Mouse (Mus musculus) spleen, adult 18-20 months (tissue): ENCODE data around the gene Cactin.

Experiments used
- DNase-seq, 2 experiments: peaks; one replicate each; pipeline ENCODE4 v3.0.0; 2022; ENCODE audit warnings: mixed read lengths in 2 of 2

Cactin gene

DNA sequence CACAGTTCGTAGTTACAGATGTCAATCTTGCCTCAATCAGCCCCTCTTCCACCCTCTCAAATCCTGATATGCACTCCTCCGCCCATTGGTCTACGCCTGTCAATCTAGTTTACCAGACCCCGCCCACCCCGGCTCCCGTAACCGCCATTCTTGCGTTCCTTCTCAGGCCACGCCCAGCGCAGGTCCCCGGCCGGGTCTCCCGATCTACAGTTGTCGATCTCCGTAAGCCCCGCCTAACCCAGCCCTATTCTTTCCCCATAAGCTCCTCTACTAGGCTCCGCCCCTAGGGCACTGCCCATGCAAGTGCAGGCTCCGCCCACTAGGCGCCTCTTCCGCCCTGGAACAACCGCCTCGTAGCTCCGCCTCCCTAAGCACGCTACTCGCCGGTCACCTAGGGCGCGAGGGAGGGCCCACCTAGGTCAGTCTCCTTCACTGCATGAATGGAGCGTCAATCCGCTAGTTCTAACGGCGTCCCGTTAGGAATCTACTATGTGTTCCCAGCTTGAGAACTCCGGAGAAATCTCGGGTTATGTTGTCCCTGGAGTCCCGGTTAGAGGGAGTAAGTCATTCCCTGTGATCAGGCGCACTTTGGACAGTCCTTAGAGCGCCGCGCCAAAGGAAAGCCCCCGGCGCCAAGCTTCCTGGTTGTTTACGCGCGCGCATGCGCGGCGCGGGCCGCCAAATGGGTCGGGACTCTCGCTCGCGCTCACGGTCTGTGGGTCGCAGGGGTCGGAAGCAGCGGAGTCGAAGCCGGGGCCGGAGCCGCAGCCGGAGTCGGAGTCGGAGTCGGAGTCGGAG is at the start of gene Cactin:
TSS of gene Cactin (plus strand) at position 554 of the 798 bp plus-strand sequence.
- DNase-seq: peak; percentile 97 to 99

GRCm38 (mm10) chr10:81272356-81272755 is 48.5 kb upstream of the Cactin start:
- no peak for DNase-seq

DNA sequence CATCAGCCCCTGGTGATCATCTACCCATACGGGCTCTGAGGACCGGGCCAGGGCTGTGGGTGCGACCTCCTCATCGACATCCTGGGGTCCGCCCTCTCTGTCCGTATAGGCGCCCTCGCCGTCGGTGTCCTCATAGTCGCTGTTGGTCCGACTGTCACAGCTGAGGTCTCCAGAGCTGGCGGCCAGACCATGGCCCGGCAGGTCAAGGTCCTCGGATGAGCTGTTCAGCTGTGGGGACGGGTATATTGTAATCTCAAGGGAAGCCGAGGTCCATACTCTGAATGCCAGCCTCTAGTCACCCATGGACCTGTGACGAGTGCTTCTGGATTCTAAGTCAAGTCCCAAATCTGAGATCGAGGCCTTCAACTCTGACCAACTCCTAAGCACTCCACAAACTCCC is 47.1 kb upstream of the Cactin start:
- no peak for DNase-seq

DNA sequence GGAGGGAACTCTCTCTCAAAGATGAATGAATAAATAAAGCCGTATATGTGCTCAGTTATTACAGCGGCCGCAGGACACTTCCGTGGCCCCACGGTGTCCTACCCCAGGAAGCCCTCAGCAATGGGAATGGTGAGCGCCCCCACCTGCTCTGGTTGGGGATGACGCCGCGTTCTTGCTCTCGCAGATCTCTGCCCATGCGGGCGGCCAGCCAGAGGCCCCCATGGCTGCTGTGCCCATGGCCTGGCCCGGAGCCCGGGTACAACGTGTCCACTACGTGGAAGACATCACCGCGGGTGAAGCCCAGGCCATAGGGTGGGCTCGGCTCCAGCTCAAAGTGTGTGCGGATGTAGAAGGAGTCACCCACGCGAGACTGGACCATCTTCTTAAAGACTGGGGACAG is 43.2 kb upstream of the Cactin start:
- no peak for DNase-seq

DNA sequence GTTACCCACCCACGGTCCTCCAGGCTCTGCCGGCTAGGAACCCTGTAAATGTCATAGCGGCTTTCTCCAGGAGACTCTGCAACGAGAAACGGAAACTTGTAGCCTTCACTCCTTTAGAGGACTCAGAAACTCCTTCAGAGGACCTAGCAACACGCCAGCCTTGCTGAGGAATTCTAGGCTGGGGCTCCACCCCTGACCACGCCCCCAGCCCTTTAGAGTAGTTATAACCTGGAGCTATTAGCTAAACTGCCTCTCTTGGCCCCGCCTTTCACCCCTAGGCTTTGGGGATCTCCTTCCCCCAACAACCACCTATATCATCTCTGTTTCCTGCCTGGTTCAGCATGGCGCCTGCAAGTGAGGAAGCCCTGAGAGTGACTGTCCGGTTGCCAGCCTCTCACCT is 41.4 kb upstream of the Cactin start:
- DNase-seq: no peak

DNA sequence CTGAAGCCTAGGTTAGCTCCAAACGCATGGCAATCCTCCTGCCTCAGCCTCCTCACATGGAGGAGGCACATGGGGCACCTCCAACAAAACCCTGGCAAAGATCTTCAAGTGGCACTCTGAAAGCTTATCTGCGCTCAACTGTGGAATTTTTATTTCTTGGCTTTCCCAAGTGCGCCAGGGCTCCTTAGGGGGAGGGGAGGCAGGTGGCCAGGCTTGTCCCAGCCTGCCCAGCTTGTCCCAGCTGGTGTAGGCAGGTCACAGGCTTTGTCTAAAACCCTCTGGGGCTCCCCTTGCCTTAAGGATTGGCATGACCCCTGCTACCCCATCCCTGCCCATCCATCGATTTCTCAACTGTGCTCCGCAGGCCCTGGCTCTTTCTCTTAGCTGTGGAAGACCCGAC is 36.7 kb upstream of the Cactin start:
- no peak for DNase-seq

GRCm38 (mm10) chr10:81284719-81285118 is 36.2 kb upstream of the Cactin start:
- no peak for DNase-seq

DNA sequence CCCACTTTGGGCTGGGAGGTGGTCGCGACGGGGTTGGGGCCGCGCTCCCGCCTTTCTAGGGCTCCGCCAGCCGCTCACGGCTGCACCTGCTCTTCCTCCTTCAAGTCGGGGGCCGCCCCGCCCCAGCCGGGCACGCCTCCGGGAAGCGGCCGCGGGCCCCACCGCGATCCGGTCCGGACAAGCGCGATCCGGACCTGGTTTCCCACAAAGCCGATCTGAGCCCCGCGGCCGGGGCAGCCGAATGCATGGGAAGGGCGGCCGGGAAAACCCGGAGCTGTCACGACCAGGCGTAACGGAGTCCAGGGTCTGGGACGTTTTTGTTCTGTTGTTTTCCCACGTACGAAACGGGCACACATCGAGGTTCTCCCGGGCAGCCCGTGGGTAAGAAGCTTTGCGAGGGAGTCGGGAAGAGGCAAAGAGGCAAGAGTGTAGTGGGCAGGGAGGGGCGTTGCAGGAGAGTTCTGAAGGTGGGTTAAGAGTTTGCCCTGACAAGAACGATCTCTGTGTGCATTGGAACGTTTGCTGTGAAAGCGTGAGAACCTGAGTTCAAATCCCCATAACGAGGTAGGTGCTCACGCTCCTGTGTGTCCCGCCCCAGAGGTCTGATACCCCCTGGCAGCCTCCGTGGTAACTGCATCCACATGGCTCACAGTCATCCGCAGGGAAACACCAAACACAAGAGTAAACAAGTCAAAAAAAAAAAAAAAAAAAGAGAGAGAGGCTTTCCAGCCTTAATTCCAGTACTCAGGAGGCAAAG is 35.0 kb upstream of the Cactin start:
- peak; percentile 89 to 97 for DNase-seq

GRCm38 (mm10) chr10:81286586-81286985 is 34.3 kb upstream of the Cactin start:
- no peak for DNase-seq

DNA sequence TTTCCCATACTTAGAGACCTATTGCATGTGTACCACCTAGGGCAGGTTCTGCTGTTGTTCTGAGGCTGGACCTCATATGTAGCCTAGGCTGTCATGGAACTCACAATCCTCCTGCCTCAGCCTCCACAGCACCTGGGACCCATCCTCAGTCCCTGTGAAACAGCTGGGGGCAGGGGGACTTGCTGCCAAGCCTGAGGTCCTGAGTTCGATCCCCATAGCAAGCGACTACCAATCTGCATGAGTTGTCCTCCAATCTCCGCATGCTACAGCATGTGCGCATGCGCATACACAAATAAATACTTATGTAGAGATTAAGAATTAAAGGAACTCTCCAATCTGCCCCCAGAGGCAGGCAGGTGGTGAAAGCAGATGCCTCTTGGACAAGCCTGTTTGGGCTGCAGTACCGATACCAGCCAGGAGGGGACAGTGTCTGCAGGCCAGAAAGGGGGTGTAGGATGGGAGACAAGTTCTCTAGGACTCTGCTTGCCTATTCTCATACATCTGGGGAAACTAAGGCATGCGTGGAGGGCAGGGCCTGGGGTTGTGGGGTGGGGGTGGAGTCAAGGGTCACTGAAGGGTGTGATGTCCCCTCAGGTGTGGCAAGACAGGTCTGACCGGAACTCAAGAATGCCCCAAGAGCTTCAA is 33.3 kb upstream of the Cactin start:
- DNase-seq: peak; percentile 55 to 72

DNA sequence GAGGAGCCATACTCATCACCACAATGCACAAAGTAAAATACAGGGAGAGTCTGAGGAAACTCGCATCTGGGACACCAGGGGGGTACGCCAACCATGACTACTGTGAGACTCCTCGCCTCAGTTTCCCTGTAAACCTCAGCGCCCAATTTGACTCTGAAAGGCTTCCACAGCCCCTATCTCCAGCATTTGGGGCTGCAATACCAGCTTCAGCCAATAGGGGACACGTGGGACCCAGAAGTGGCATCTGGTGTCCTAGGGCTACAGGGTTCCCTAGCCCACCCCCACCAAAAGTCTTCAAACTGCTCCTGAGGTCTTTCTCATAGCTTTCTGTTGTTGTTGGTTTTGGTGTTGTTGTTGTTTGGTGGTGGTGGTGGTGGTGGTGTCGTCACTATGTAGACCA is 32.3 kb upstream of the Cactin start:
- DNase-seq: peak in 1 of 2 experiments; percentile 58

DNA sequence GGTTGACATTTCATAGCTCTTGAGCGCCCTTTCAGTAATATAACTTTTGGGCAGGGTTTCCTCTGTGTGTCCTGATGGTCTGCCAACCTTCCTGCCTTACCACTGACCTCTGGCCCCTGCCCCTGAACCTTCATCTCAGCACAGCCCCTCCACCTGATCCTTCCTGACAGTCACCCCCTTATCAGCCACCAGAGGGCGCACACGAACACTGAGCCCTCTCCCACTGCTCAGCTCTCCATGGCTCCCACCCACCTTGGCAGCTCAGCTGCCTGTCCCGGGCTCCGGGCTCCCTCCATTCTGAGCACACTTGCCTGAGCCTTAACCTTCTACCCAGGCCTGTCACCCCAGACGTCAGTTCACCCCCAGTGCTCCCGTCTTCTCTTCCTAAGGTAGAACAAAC is 31.6 kb upstream of the Cactin start:
- peak; percentile 41 to 68 for DNase-seq

- no peak for DNase-seq
Observed at GRCm38 (mm10) chr10:81289811-81290210, 31.1 kb upstream of the Cactin start.

DNA sequence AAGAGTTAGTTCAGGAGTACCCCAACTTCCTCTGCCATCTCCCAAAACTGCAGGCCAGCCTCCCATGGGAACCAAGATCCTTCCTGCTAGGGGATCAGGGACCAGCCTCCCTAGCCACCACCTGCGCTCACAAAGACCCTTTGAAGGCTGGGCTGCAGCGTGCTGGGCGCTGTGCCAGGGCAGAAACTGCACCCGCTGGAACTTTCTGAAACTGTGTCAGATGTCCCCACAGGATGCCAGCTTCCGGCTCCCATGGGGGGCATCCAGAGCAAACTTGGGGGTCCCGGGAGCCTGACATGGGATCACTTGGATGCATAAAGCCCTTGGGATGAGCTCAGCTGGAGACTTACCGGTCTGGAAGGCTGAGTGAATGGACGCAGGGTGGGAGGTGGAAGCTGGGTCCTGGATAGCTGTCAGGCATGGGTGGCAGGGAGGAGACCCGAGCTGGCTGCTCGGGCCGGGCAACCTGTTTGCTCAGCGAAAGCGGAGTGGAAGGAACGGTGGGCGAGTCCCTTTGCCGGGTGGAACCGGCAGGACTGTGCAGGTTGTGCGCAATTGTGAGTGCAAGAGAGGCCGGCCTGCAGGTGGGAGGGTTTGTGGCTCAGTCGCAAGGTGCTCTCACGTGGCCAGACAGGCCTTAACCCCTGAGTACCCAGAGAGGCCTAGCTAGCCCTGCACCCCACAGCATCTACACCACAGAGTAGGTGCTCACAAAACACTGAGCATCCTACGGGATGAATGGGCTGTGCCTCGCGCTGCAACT is 30.0 kb upstream of the Cactin start:
- DNase-seq: no peak

- DNase-seq: no peak
Observed at GRCm38 (mm10) chr10:81291511-81292104, 29.3 kb upstream of the Cactin start, which contains the start of gene Tjp3. Gene Tjp3, minus strand, starts transcription at chr10:81291581.

GRCm38 (mm10) chr10:81292554-81293333 is 28.2 kb upstream of the Cactin start, which contains the start of gene Pip5k1c:
Gene Pip5k1c, plus strand, starts transcription at chr10:81292963.
- DNase-seq: peak; percentile 99 to 100

DNA sequence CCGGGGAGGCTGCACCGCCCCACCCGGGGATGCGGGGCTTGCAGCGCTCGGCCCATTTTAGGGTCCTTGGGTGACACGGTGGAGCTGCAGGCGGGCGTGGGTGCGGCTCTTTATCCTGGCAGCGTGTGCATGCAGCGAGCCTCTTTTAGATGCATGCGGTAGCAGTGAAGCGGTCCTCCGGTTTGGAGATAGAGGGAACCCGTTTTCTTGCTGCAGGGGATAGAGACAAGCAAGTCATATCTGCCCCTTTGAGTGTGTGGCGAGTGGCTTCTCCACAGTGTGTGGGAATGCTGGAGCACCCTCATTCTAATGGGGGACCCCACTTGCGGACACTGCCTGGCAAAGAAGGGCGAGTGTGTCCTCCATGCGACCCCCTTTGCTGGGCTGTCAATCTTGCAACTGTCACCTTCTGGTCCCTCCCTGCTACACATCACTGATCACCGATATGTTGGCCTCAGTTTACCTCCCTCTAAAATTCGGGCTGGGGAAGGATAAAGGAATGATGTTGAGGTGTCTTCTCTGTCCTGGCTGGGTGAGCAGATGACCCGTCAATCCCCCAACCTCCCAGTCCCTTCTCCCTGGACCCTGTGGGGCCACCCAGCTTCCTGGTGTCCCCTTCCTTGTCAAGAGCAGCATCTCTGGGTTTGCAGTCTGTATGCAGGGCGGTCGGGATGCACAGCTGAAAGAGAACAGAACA is 27.4 kb upstream of the Cactin start:
- no peak for DNase-seq

DNA sequence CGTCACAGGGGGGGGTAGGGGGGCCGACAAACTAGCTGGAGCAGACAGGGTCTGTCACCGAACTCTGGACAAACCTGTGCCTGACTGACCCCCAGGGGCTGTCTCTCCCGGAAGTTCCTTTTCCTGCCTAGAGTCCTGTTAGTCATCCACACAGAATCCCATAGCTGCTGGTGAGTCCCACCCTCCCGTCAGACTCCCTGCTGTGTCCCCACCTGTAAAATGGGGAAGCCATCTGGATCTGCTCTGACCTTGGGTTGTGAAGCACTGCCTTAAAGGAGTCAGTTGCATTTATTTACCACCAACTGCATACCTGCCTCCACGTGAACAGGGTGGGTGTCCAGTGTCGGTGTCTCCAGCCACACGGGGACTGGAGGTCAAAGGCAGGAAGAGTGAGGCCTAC is 26.5 kb upstream of the Cactin start:
- DNase-seq: no peak

GRCm38 (mm10) chr10:81295185-81295584 is 25.7 kb upstream of the Cactin start:
- DNase-seq: no peak

GRCm38 (mm10) chr10:81297246-81297645 is 23.7 kb upstream of the Cactin start:
- DNase-seq: no peak

DNA sequence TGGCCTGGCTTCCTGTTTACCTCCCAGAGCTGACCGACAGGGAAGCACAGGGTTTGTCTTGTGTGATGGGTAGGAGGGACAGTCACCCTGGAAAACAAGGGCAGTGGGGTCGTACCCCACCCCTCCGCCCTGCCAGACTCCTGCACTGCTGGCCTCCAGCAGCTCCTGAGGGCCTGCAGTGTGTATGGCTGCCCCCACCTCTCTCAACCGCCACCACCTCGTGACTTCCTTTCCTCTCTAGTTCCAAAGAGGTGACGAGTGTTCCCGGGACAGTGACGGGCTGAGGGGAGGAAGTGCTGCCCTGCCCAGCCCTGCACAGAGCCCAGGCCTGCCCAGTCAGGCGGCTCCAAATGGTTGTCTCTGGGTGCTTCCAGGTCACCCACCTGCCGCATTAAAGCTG is 23.1 kb upstream of the Cactin start:
- peak; percentile 60 to 66 for DNase-seq
